Mouse (Mus musculus) limb, embryonic 14.5 days (tissue): ENCODE results near the gene Tc2n. TPM values are rescaled to one million over a fixed set of nuclear protein-coding genes. Genes with fewer than 3 reads are reported as not detected.
A peak's percentile ranks its signal among the peaks of the same experiment; 100 is the strongest.

ENCODE experiments used
- ATAC-seq: fragments of 200-750 bp; cut with Nextera tagmentation; 2 replicates; pipeline ENCODE4 v1.8.0; 2017; ENCODE audit warnings: low read depth, moderate number of reproducible peaks, moderate TSS enrichment; ENCODE audit not compliant: low FRiP score
- DNase-seq: peaks from one replicate; pipeline ENCODE4 v3.0.0-alpha.2; 2015; ENCODE audit warnings: low spot score
- H3K27ac ChIP-seq: fragments of 300-500 bp; sonication (generic); replicated peaks from 2 replicates; pipeline ENCODE4 v1.5.1; 2014; ENCODE audit warnings: low read depth, mild to moderate bottlenecking, low read length, moderate library complexity, mixed read lengths
- H3K27me3 ChIP-seq: fragments of 300-500 bp; sonication (generic); 2 replicates; pipeline ENCODE4 v1.6.1; 2014; ENCODE audit warnings: low read length, mixed read lengths; ENCODE audit not compliant: control insufficient read depth, insufficient read depth
- H3K36me3 ChIP-seq: fragments of 300-500 bp; sonication (generic); 2 replicates; pipeline ENCODE4 v1.6.1; 2014; ENCODE audit warnings: mild to moderate bottlenecking, low read length, moderate library complexity, mixed read lengths; ENCODE audit not compliant: control insufficient read depth, insufficient read depth
- H3K4me1 ChIP-seq: fragments of 300-500 bp; sonication (generic); 2 replicates; pipeline ENCODE4 v1.6.1; 2014; ENCODE audit warnings: antibody characterized with exemption, low read length, mixed read lengths; ENCODE audit not compliant: control insufficient read depth, insufficient read depth
- H3K4me2 ChIP-seq: fragments of 300-500 bp; sonication (generic); replicated peaks from 2 replicates; pipeline ENCODE4 v1.6.1; 2014; ENCODE audit warnings: low read depth, mild to moderate bottlenecking, low read length, moderate library complexity; ENCODE audit not compliant: severe bottlenecking
- H3K4me3 ChIP-seq: fragments of 300-500 bp; sonication (generic); replicated peaks from 2 replicates; pipeline ENCODE4 v1.5.1; 2014; ENCODE audit warnings: low read length
- H3K9ac ChIP-seq: fragments of 300-500 bp; sonication (generic); 2 replicates; pipeline ENCODE4 v1.6.1; 2014; ENCODE audit warnings: mild to moderate bottlenecking, low read depth, low read length, moderate library complexity; ENCODE audit not compliant: severe bottlenecking
- H3K9me3 ChIP-seq: fragments of 300-500 bp; sonication (generic); 2 replicates; pipeline ENCODE4 v1.6.1; 2016; ENCODE audit warnings: low read length; ENCODE audit not compliant: control insufficient read depth
- POLR2A ChIP-seq: fragments of 200-500 bp; IDR thresholded peaks from 2 replicates; pipeline ENCODE4 v1.8.0; 2012; ENCODE audit warnings: inconsistent platforms, mild to moderate bottlenecking, moderate library complexity, borderline replicate concordance; ENCODE audit not compliant: insufficient read depth, insufficient read length; ENCODE audit errors: extremely low read depth
- WGBS: fragments of 180-500 bp; shearing (Covaris S2); extraction: QIAGEN DNeasy Blood & Tissue Kit; methylation state at CpG from one replicate; pipeline ENCODE4 v1.1.7; 2014; 5-methylcytosine and 5-hydroxymethylcytosine counted together
- polyA plus RNA-seq, 2 experiments: library from polyadenylated mRNA; depleted of rRNA in 1 of 2; stranded (reverse) in 1 of 2; unstranded in 1 of 2; fragments of >200 nt; fragmentation: Nextera tagmentation in 1 of 2; extraction: Ambion mirVana in 1 of 2; gene quantifications; 2 replicates each; pipeline versions ENCODE4 v1.2.1 to v1.2.3; 2012 to 2014

Tc2n gene
- polyA plus RNA-seq, 2 experiments: 0.48 to 0.94 TPM

GRCm38 (mm10) chr12:101740045-101740444 lies 21.7 kb upstream of the Tc2n start:
- H3K27ac ChIP-seq: no peak overlapping the region
- H3K4me2 ChIP-seq: no peak overlapping the region
- H3K9ac ChIP-seq: no peak overlapping the region
- H3K4me3 ChIP-seq: no peak overlapping the region
- H3K9me3 ChIP-seq: no peaks in the 10 kb centered on the region
- TF ChIP-seq POLR2A: no peak
- no peaks in the 10 kb centered on the region for H3K27me3 ChIP-seq
- no peak for ATAC-seq
- no peaks in the 10 kb centered on the region for H3K36me3 ChIP-seq
- DNase-seq: no peak
- 47% methylated on average over 2 of the region's 2 CpGs for WGBS
- H3K4me1 ChIP-seq: no peaks in the 10 kb centered on the region

- H3K9me3 ChIP-seq: no peaks in the 10 kb centered on the region
- no peaks in the 10 kb centered on the region for H3K4me1 ChIP-seq
- H3K27me3 ChIP-seq: 0 out of 2 replicates have a peak, but pooled peaks cover 4% of the 10 kb centered on the region
- DNase-seq (no peak), ATAC-seq (peak; percentile 60)
- no peak overlapping the region for H3K27ac ChIP-seq
- H3K9ac ChIP-seq: peak overlapping the region; percentile 56; the same call in 1 of the 2 replicates
- no peaks in the 10 kb centered on the region for H3K36me3 ChIP-seq
- WGBS: 5% methylated on average over 9 of the region's 9 CpGs
- peak overlapping the region; percentile 67 for H3K4me3 ChIP-seq
- H3K4me2 ChIP-seq: peak overlapping the region; percentile 98
- TF ChIP-seq POLR2A: no peak
Measured at GRCm38 (mm10) chr12:101718755-101719150, 430 bp upstream of the Tc2n start.

GRCm38 (mm10) chr12:101699176-101699575 lies 19.1 kb downstream of the Tc2n start:
- Histone ChIP-seq H3K9me3 (no peaks in the 10 kb centered on the region), H3K27me3 (no peaks in the 10 kb centered on the region), H3K36me3 (no peaks in the 10 kb centered on the region), H3K4me1 (no peaks in the 10 kb centered on the region), H3K27ac (no peak overlapping the region), H3K9ac (no peak overlapping the region), H3K4me3 (no peak overlapping the region), H3K4me2 (no peak overlapping the region)
- DNase-seq (no peak), ATAC-seq (no peak)
- no peak for TF ChIP-seq POLR2A
- WGBS: 81% methylated on average over 3 of the region's 3 CpGs

- Histone ChIP-seq H3K4me3 (no peak overlapping the region), H3K9ac (no peak overlapping the region), H3K27ac (no peak overlapping the region), H3K4me2 (no peak overlapping the region), H3K27me3 (no peaks in the 10 kb centered on the region), H3K36me3 (no peaks in the 10 kb centered on the region), H3K9me3 (no peaks in the 10 kb centered on the region), H3K4me1 (no peaks in the 10 kb centered on the region)
- DNase-seq: no peak
- ATAC-seq: no peak
- TF ChIP-seq POLR2A: no peak
- 90% methylated on average over 1 of the region's 1 CpGs for WGBS
Measured at GRCm38 (mm10) chr12:101696521-101696920, 21.8 kb downstream of the Tc2n start.

GRCm38 (mm10) chr12:101680538-101680937 lies 37.8 kb downstream of the Tc2n start:
- Histone ChIP-seq H3K9me3 (no peaks in the 10 kb centered on the region), H3K27me3 (no peaks in the 10 kb centered on the region), H3K36me3 (no peaks in the 10 kb centered on the region), H3K4me3 (no peak overlapping the region), H3K27ac (no peak overlapping the region), H3K9ac (no peak overlapping the region), H3K4me2 (no peak overlapping the region), H3K4me1 (no peaks in the 10 kb centered on the region)
- no peak for DNase-seq
- 87% methylated on average over 2 of the region's 2 CpGs for WGBS
- ATAC-seq: no peak
- no peak for TF ChIP-seq POLR2A

DNA sequence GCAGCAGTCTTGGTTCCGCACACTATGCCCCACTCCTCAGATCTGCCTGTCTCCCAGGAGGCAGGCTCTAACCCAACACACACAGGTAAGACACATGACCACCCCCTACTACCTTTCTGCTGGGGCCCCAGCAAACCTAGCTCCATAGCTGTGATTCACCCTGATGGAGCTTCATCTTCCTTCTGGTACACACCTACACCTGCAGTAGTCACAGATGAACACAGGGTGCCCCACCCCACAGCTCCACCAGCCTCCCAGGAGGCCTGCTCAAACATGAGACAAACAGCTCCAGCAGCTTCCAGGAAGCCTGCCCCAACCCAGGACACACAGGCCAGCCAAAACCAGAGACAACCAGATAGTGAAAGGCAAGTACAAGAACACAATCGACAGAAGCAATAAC lies 50.8 kb downstream of the Tc2n start:
- ATAC-seq: no peak

More for the DNA sequence above, 50.8 kb downstream of the Tc2n start:
- no peak overlapping the region for H3K4me2 ChIP-seq
- WGBS: 95% methylated on average over 2 of the region's 2 CpGs
- H3K4me3 ChIP-seq: no peak overlapping the region
- H3K4me1 ChIP-seq: no peaks in the 10 kb centered on the region
- no peaks in the 10 kb centered on the region for H3K36me3 ChIP-seq
- no peak for DNase-seq
- no peaks in the 10 kb centered on the region for H3K9me3 ChIP-seq
- no peak overlapping the region for H3K9ac ChIP-seq
- no peak overlapping the region for H3K27ac ChIP-seq
- no peaks in the 10 kb centered on the region for H3K27me3 ChIP-seq
- no peak for TF ChIP-seq POLR2A
